Mouse (Mus musculus): ENCODE results near the gene Pak1ip1.
"Not testable (repeated sequence)": the region's sequence is repeated elsewhere in the genome, so short reads cannot be mapped to it uniquely, and the experiment has no call there.

- TF ChIP-seq CTCF (IDR thresholded peaks at IDR 0.05; ENCODE audit: borderline replicate concordance, insufficient read depth, low read depth, low read length); POLR2A (IDR thresholded peaks at IDR 0.05; ENCODE audit: borderline replicate concordance, insufficient read depth, low read length): not testable (repeated sequence)
These were observed 2.3 kb upstream of the Pak1ip1 start for GRCm38 (mm10) chr13:40998537-40998936.

Data from cerebellum, adult 2 months (tissue).